Mouse (Mus musculus) myocyte (in vitro differentiated cells): ENCODE measurements around the gene Nr1h5. TPM values are rescaled to one million over a fixed set of nuclear protein-coding genes. Genes with fewer than 3 reads are reported as not detected.

Experiments used
- H3K27me3 ChIP-seq: one replicate; pipeline ENCODE4 v1.6.1; 2011; ENCODE audit not compliant: control insufficient read depth, insufficient read depth, insufficient read length
- H3K36me3 ChIP-seq: one replicate; pipeline ENCODE4 v1.6.1; 2011; ENCODE audit not compliant: control insufficient read depth, insufficient read depth
- H3K4me2 ChIP-seq: one replicate; pipeline ENCODE4 v1.6.1; 2011; ENCODE audit warnings: low read depth, control low read depth
- H3K4me3 ChIP-seq: one replicate; pipeline ENCODE4 v1.5.1; 2011; ENCODE audit warnings: mild to moderate bottlenecking, control low read depth, moderate library complexity
- H3K79me2 ChIP-seq: one replicate; pipeline ENCODE4 v1.6.1; 2011; ENCODE audit not compliant: control insufficient read depth, insufficient read depth
- H3ac ChIP-seq: one replicate; pipeline ENCODE4 v1.6.1; 2011; ENCODE audit not compliant: control insufficient read depth, insufficient read length
- CEBPB ChIP-seq: IDR thresholded peaks from 2 replicates; pipeline ENCODE4 v1.6.1; 2011; ENCODE audit warnings: mild to moderate bottlenecking, moderate library complexity; ENCODE audit not compliant: poor library complexity, insufficient read depth, severe bottlenecking
- E2F4 ChIP-seq: IDR thresholded peaks from one replicate; pipeline ENCODE4 v1.6.1; 2011; ENCODE audit warnings: mild to moderate bottlenecking, control low read depth, moderate library complexity; ENCODE audit not compliant: insufficient read depth
- MAX ChIP-seq: IDR thresholded peaks from one replicate; pipeline ENCODE4 v1.6.1; 2011; ENCODE audit warnings: low read depth, mild to moderate bottlenecking, control low read depth
- MYOD1 ChIP-seq, 3 experiments: IDR thresholded peaks; one replicate each; pipeline ENCODE4 v1.6.1; 2011; ENCODE audit warnings: control low read depth in 2 of 3, low read depth in 2 of 3, mild to moderate bottlenecking in 2 of 3, moderate library complexity in 1 of 3; ENCODE audit not compliant: insufficient read length in 2 of 3, control insufficient read depth in 1 of 3
- MYOG ChIP-seq, 3 experiments: IDR thresholded peaks; one replicate each; pipeline ENCODE4 v1.6.1; 2011; ENCODE audit warnings: control low read depth in 2 of 3, low read depth in 2 of 3, mild to moderate bottlenecking in 2 of 3; ENCODE audit not compliant: insufficient read length in 2 of 3, control insufficient read depth in 1 of 3, insufficient read depth in 1 of 3
- POLR2A ChIP-seq: IDR thresholded peaks from one replicate; pipeline ENCODE4 v1.6.1; 2011; ENCODE audit warnings: low read depth, mild to moderate bottlenecking, control low read depth, moderate library complexity; ENCODE audit not compliant: insufficient read length
- POLR2AphosphoS2 ChIP-seq: IDR thresholded peaks from one replicate; pipeline ENCODE4 v1.6.1; 2011; ENCODE audit warnings: low read depth, control low read depth; ENCODE audit not compliant: insufficient read length
- REST ChIP-seq: IDR thresholded peaks from one replicate; pipeline ENCODE4 v1.6.1; 2011; ENCODE audit warnings: mild to moderate bottlenecking, control low read depth, moderate library complexity; ENCODE audit not compliant: insufficient read depth, insufficient read length
- SRF ChIP-seq: IDR thresholded peaks from one replicate; pipeline ENCODE4 v1.6.1; 2011; ENCODE audit warnings: low read depth; ENCODE audit not compliant: control insufficient read depth, insufficient read length
- TCF12 ChIP-seq: IDR thresholded peaks from one replicate; pipeline ENCODE4 v1.6.1; 2011; ENCODE audit warnings: mild to moderate bottlenecking, control low read depth; ENCODE audit not compliant: poor library complexity, insufficient read depth, severe bottlenecking
- TCF3 ChIP-seq: IDR thresholded peaks from one replicate; pipeline ENCODE4 v1.6.1; 2011; ENCODE audit warnings: low read depth, control low read depth; ENCODE audit not compliant: insufficient read length
- USF1 ChIP-seq: IDR thresholded peaks from one replicate; pipeline ENCODE4 v1.6.1; 2011; ENCODE audit warnings: low read depth, mild to moderate bottlenecking, control low read depth, moderate library complexity
- polyA plus RNA-seq: library from polyadenylated mRNA; unstranded; fragments of >200 nt; fragmentation: generic; extraction: Trizol; gene quantifications from one replicate; pipeline ENCODE4 v1.2.1, GENCODE M21; 2012; ENCODE audit warnings: missing spikeins

The Nr1h5 gene
- polyA plus RNA-seq, 1 experiment, result 0.17 TPM

- Histone ChIP-seq H3K4me2 (peak overlapping the region; percentile 24), H3K4me3 (no peak overlapping the region), H3ac (no peak overlapping the region), H3K79me2 (no peaks in the 10 kb centered on the region), H3K27me3 (no peaks in the 10 kb centered on the region), H3K36me3 (no peaks in the 10 kb centered on the region)
- TF ChIP-seq E2F4 (no peak), MYOG (IDR thresholded peaks at IDR 0.05; ENCODE audit: control insufficient read depth in 1 of 3, insufficient read depth in 1 of 3, insufficient read length in 2 of 3, low read depth in 2 of 3) (no peak), POLR2A (no peak), USF1 (no peak), TCF12 (no peak), REST (no peak), SRF (no peak), MAX (no peak), CEBPB (no peak), MYOD1 (IDR thresholded peaks at IDR 0.05; ENCODE audit: control insufficient read depth in 1 of 3, insufficient read length in 2 of 3, low read depth in 2 of 3) (no peak), POLR2AphosphoS2 (no peak), TCF3 (no peak)
Observed at GRCm38 (mm10) chr3:102954476-102954875, 9.5 kb downstream of the Nr1h5 start.

GRCm38 (mm10) chr3:102946861-102947260 is 17.1 kb downstream of the Nr1h5 start:
- Histone ChIP-seq H3K36me3 (no peaks in the 10 kb centered on the region), H3K27me3 (no peaks in the 10 kb centered on the region), H3K4me2 (peak overlapping the region; percentile 55), H3K4me3 (no peak overlapping the region), H3K79me2 (no peaks in the 10 kb centered on the region), H3ac (no peak overlapping the region)
- TF ChIP-seq POLR2A, result peak; percentile 22
- TF ChIP-seq TCF12, result no peak
- TF ChIP-seq MYOD1 (IDR thresholded peaks at IDR 0.05; ENCODE audit: control insufficient read depth in 1 of 3, insufficient read length in 2 of 3, low read depth in 2 of 3), result peak in 1 of 3 experiments; percentile 23

GRCm38 (mm10) chr3:102946312-102946711 is 17.6 kb downstream of the Nr1h5 start:
- TF ChIP-seq CEBPB (no peak), TCF12 (no peak), MAX (no peak), POLR2AphosphoS2 (no peak), MYOD1 (IDR thresholded peaks at IDR 0.05; ENCODE audit: control insufficient read depth in 1 of 3, insufficient read length in 2 of 3, low read depth in 2 of 3) (no peak), POLR2A (no peak), REST (no peak), USF1 (no peak), MYOG (IDR thresholded peaks at IDR 0.05; ENCODE audit: control insufficient read depth in 1 of 3, insufficient read depth in 1 of 3, insufficient read length in 2 of 3, low read depth in 2 of 3) (no peak), SRF (no peak), TCF3 (no peak), E2F4 (no peak)
- Histone ChIP-seq H3K79me2 (no peaks in the 10 kb centered on the region), H3K4me3 (no peak overlapping the region), H3ac (no peak overlapping the region), H3K27me3 (no peaks in the 10 kb centered on the region), H3K36me3 (no peaks in the 10 kb centered on the region), H3K4me2 (peak overlapping the region; percentile 55)

- H3K4me3 ChIP-seq, result no peak overlapping the region
- no peak overlapping the region for H3ac ChIP-seq
- no peaks in the 10 kb centered on the region for H3K79me2 ChIP-seq
- no peaks in the 10 kb centered on the region for H3K27me3 ChIP-seq
- no peak overlapping the region for H3K4me2 ChIP-seq
- H3K36me3 ChIP-seq, result no peaks in the 10 kb centered on the region
- TF ChIP-seq TCF12, result no peak
- no peak for TF ChIP-seq REST
- no peak for TF ChIP-seq E2F4
- no peak for TF ChIP-seq SRF
- no peak for TF ChIP-seq MAX
- TF ChIP-seq POLR2A, result no peak
- TF ChIP-seq USF1, result no peak
- no peak for TF ChIP-seq MYOG (IDR thresholded peaks at IDR 0.05; ENCODE audit: control insufficient read depth in 1 of 3, insufficient read depth in 1 of 3, insufficient read length in 2 of 3, low read depth in 2 of 3)
- TF ChIP-seq TCF3, result no peak
- TF ChIP-seq CEBPB, result no peak
Observed at GRCm38 (mm10) chr3:102938100-102938499, 25.8 kb downstream of the Nr1h5 start.

- no peaks in the 10 kb centered on the region for H3K27me3 ChIP-seq
- H3ac ChIP-seq, result no peak within 1 kb of the TSS
- no peaks in the 10 kb centered on the region for H3K79me2 ChIP-seq
- H3K4me3 ChIP-seq, result no peak within 1 kb of the TSS
- H3K4me2 ChIP-seq, result no peak within 1 kb of the TSS
- no peaks in the 10 kb centered on the region for H3K36me3 ChIP-seq
- TF ChIP-seq MAX (no peak), CEBPB (no peak), TCF12 (no peak), POLR2AphosphoS2 (no peak), TCF3 (no peak), MYOD1 (IDR thresholded peaks at IDR 0.05; ENCODE audit: control insufficient read depth in 1 of 3, insufficient read length in 2 of 3, low read depth in 2 of 3) (no peak), E2F4 (no peak), MYOG (IDR thresholded peaks at IDR 0.05; ENCODE audit: control insufficient read depth in 1 of 3, insufficient read depth in 1 of 3, insufficient read length in 2 of 3, low read depth in 2 of 3) (no peak), SRF (no peak)
Observed at GRCm38 (mm10) chr3:102935451-102936354, 28.2 kb downstream of the Nr1h5 start, which contains the start of gene Sycp1. Gene Sycp1, minus strand, starts transcription at chr3:102936100.
